Mouse (Mus musculus): ENCODE measurements at regions not wholly inside any gene's neighbourhood (a gene's known extent, or its start where the extent isn't known, plus 50 kb on each side); places are given as distances from the start of the nearest gene placed in this dataset.

DNA sequence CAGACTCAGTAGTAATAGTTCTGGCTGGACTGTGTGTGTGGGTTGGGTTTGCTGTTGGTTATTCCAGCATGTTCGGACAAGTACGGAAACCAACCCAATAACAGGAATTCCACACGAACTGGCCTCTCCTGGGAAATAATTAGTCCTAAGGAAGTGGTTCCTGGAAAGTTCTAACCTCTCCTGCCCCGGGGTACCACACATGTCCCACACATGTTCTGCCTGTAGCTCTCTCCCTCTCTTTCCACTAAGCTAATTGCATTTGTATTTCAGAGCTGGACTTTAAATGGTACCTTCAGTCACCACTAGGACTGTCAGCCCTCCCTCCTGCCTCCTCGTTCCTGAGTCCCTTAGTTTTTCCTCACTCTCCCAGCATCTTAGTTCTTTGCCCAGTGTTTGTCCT is 178.2 kb upstream of the Ccdc122 start:
- TF ChIP-seq POLR2A (IDR thresholded peaks at IDR 0.05; ENCODE audit: extremely low read depth, insufficient read depth, low read length) (no peak), CTCF (IDR thresholded peaks at IDR 0.05; ENCODE audit: extremely low read depth, insufficient read depth, low read length) (no peak)
- no peaks in the 10 kb centered on the region for H3K4me1 ChIP-seq (ENCODE audit: control insufficient read depth, insufficient read depth, low read length)

GRCm38 (mm10) chr14:76857196-76857773 is 179.3 kb upstream of the Ccdc122 start:
- Histone ChIP-seq H3K4me1 (ENCODE audit: control insufficient read depth, insufficient read depth, low read length) (no peaks in the 10 kb centered on the region), H3K4me3 (ENCODE audit: insufficient read depth, low read length) (no peak overlapping the region), H3K27ac (ENCODE audit: insufficient read depth, low read length) (no peak overlapping the region)
- TF ChIP-seq CTCF (IDR thresholded peaks at IDR 0.05; ENCODE audit: extremely low read depth, insufficient read depth, low read length) (no peak), POLR2A (IDR thresholded peaks at IDR 0.05; ENCODE audit: extremely low read depth, insufficient read depth, low read length) (no peak)

More for the DNA sequence above, 178.2 kb upstream of the Ccdc122 start:
- no peak overlapping the region for H3K4me3 ChIP-seq (ENCODE audit: insufficient read depth, low read length)
- H3K27ac ChIP-seq (ENCODE audit: insufficient read depth, low read length) = no peak overlapping the region

GRCm38 (mm10) chr14:76856591-76856990 is 180.0 kb upstream of the Ccdc122 start:
- H3K27ac ChIP-seq (ENCODE audit: insufficient read depth, low read length) = no peak overlapping the region
- H3K4me3 ChIP-seq (ENCODE audit: insufficient read depth, low read length) = no peak overlapping the region
- TF ChIP-seq POLR2A (IDR thresholded peaks at IDR 0.05; ENCODE audit: extremely low read depth, insufficient read depth, low read length) (no peak), CTCF (IDR thresholded peaks at IDR 0.05; ENCODE audit: extremely low read depth, insufficient read depth, low read length) (no peak)
- no peaks in the 10 kb centered on the region for H3K4me1 ChIP-seq (ENCODE audit: control insufficient read depth, insufficient read depth, low read length)

- Histone ChIP-seq H3K4me1 (ENCODE audit: control insufficient read depth, insufficient read depth, low read length) (no peaks in the 10 kb centered on the region), H3K27ac (ENCODE audit: insufficient read depth, low read length) (no peak overlapping the region), H3K4me3 (ENCODE audit: insufficient read depth, low read length) (no peak overlapping the region)
- TF ChIP-seq POLR2A (IDR thresholded peaks at IDR 0.05; ENCODE audit: extremely low read depth, insufficient read depth, low read length) (no peak), CTCF (IDR thresholded peaks at IDR 0.05; ENCODE audit: extremely low read depth, insufficient read depth, low read length) (no peak)
Measured at GRCm38 (mm10) chr14:76854965-76855364, 181.6 kb upstream of the Ccdc122 start.

DNA sequence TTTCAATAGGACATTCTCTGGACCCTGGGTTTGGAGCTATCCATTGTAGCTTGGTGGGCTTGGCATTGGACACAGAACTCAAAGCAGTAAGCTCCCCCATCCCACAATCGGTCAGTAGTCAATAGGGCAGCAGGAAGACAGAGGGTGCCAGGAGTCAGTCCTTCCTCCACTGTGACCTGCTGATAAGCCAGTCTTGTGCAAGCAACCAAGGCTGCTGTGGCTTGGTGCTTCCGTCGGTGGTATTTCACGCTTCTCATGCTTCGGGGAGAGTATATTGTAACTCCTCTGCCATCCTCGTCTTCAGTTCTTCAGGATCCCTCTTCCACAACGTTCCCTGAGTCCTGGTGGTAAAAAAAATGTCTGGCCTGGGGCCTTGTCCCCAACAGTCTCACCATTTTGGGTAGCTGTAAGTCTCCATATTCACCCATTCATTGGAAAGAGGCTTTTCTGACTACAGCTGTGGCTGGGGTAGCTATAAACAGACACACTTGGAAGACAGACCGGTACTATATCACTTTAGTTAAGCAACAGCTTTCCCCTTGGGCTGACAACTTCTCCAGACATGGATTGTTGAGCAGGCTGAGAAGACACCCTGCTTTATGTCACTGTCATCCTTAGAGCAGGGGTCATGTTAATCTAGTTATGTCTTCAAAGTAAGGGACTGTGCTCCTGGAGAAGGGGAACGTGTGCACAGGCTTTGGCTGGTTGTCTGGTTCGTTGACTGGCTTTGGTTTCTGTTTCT is 184.9 kb upstream of the Ccdc122 start:
- Histone ChIP-seq H3K4me3 (ENCODE audit: insufficient read depth, low read length) (no peak overlapping the region), H3K27ac (ENCODE audit: insufficient read depth, low read length) (no peak overlapping the region), H3K4me1 (ENCODE audit: control insufficient read depth, insufficient read depth, low read length) (no peaks in the 10 kb centered on the region)
- TF ChIP-seq CTCF (IDR thresholded peaks at IDR 0.05; ENCODE audit: extremely low read depth, insufficient read depth, low read length) = no peak
- no peak for TF ChIP-seq POLR2A (IDR thresholded peaks at IDR 0.05; ENCODE audit: extremely low read depth, insufficient read depth, low read length)

- no peak for TF ChIP-seq POLR2A (IDR thresholded peaks at IDR 0.05; ENCODE audit: extremely low read depth, insufficient read depth, low read length)
- no peak for TF ChIP-seq CTCF (IDR thresholded peaks at IDR 0.05; ENCODE audit: extremely low read depth, insufficient read depth, low read length)
- Histone ChIP-seq H3K4me1 (ENCODE audit: control insufficient read depth, insufficient read depth, low read length) (no peaks in the 10 kb centered on the region), H3K27ac (ENCODE audit: insufficient read depth, low read length) (no peak overlapping the region), H3K4me3 (ENCODE audit: insufficient read depth, low read length) (no peak overlapping the region)
Measured at GRCm38 (mm10) chr14:76850641-76851040, 185.9 kb upstream of the Ccdc122 start.

DNA sequence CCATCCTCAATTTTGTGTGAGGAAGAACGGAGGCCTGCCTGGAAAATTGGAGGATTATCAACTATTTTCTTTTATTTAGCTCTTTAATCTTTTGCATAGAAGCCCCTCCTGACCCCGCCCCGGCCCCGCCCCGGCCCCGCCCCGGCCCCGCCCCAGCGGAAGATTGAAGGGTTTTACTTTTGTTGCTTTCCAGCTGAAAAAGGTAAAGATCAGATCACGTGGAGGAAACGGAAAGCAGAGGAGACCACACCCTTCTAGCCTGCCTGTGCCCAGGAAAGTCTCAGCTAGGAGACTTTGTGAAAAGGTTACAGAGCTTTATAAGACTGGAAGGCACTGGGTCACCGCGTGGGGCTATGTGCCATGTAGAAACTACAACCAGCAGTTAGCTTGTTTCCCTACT is 186.5 kb upstream of the Ccdc122 start:
- no peak overlapping the region for H3K27ac ChIP-seq (ENCODE audit: insufficient read depth, low read length)
- TF ChIP-seq POLR2A (IDR thresholded peaks at IDR 0.05; ENCODE audit: extremely low read depth, insufficient read depth, low read length) = no peak
- TF ChIP-seq CTCF (IDR thresholded peaks at IDR 0.05; ENCODE audit: extremely low read depth, insufficient read depth, low read length) = no peak
- H3K4me3 ChIP-seq (ENCODE audit: insufficient read depth, low read length) = no peak overlapping the region
- H3K4me1 ChIP-seq (ENCODE audit: control insufficient read depth, insufficient read depth, low read length) = no peaks in the 10 kb centered on the region

DNA sequence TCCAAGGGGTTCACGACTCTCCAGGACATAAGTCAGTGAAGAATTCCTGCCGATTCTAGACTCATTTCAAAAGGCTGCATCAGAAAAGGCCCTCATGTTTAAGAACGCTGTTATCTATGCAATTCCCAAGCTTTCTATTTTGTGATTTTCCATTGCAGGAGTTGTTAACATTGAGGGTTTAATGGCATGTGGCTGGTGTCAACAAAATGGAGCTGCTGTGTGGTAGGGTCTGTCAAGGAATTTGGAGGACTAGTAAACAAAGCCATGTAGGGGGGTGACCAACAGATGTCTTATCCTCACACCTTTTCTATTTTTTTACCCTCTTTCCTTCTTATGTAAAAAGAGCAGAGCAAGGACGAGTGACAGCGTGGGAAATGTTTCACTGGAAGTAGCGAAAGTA is 186.9 kb upstream of the Ccdc122 start:
- Histone ChIP-seq H3K4me3 (ENCODE audit: insufficient read depth, low read length) (no peak overlapping the region), H3K4me1 (ENCODE audit: control insufficient read depth, insufficient read depth, low read length) (no peaks in the 10 kb centered on the region), H3K27ac (ENCODE audit: insufficient read depth, low read length) (no peak overlapping the region)
- TF ChIP-seq POLR2A (IDR thresholded peaks at IDR 0.05; ENCODE audit: extremely low read depth, insufficient read depth, low read length) (no peak), CTCF (IDR thresholded peaks at IDR 0.05; ENCODE audit: extremely low read depth, insufficient read depth, low read length) (no peak)

DNA sequence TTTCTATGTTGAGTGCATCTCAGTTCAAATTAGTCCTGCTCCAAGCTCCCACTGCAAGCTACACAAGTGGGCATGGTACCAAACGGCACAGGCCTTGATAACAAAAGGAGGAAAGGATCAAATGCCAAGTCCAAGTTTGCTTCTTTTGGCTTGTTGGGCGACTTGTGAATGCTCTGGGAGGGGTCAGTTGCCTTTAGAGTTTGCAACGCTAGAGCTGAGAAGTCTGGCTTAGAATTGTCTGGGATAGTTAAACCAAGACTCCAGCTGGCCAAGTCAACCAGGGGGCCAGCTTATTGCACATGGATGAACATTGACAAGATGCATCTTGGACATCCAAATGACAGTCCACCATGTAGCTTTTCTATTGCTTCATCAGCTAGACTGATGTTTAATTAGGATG is 187.5 kb upstream of the Ccdc122 start:
- H3K4me3 ChIP-seq (ENCODE audit: insufficient read depth, low read length) = no peak overlapping the region
- no peaks in the 10 kb centered on the region for H3K4me1 ChIP-seq (ENCODE audit: control insufficient read depth, insufficient read depth, low read length)
- no peak for TF ChIP-seq CTCF (IDR thresholded peaks at IDR 0.05; ENCODE audit: extremely low read depth, insufficient read depth, low read length)
- no peak for TF ChIP-seq POLR2A (IDR thresholded peaks at IDR 0.05; ENCODE audit: extremely low read depth, insufficient read depth, low read length)
- H3K27ac ChIP-seq (ENCODE audit: insufficient read depth, low read length) = no peak overlapping the region

GRCm38 (mm10) chr14:76845706-76846105 is 190.9 kb upstream of the Ccdc122 start:
- no peak for TF ChIP-seq POLR2A (IDR thresholded peaks at IDR 0.05; ENCODE audit: extremely low read depth, insufficient read depth, low read length)
- no peak for TF ChIP-seq CTCF (IDR thresholded peaks at IDR 0.05; ENCODE audit: extremely low read depth, insufficient read depth, low read length)
- no peak overlapping the region for H3K27ac ChIP-seq (ENCODE audit: insufficient read depth, low read length)
- no peaks in the 10 kb centered on the region for H3K4me1 ChIP-seq (ENCODE audit: control insufficient read depth, insufficient read depth, low read length)
- H3K4me3 ChIP-seq (ENCODE audit: insufficient read depth, low read length) = no peak overlapping the region
